6 mouse cellular contexts compared by ENCODE assay signal in genomic region chr17:27380911-27381459, GRCm38 (mm10).
DNase-seq lines count a peak whose midpoint lies in the region; ATAC-seq and TF ChIP-seq lines count a peak whose summit lies in the region.
"Not testable (repeated sequence)": the region's sequence is repeated elsewhere in the genome, so short reads cannot be mapped to it uniquely, and the experiment has no call there.

No protein-coding gene starts in this region.

- not testable (repeated sequence) for H3K9ac ChIP-seq in intestine, embryonic 15.5 days; kidney, postnatal 0 days (ENCODE audit: low read depth, low read length); lung, embryonic 14.5 days

- 50% methylated on average over 9 of the region's 9 CpGs for WGBS in intestine, embryonic 15.5 days
- 41% methylated on average over 9 of the region's 9 CpGs for WGBS in kidney, postnatal 0 days
- 48% methylated on average over 9 of the region's 9 CpGs for WGBS in lung, embryonic 14.5 days

- H3K27ac ChIP-seq in intestine, embryonic 15.5 days; kidney, postnatal 0 days; lung, embryonic 14.5 days (ENCODE audit: low read depth): not testable (repeated sequence)

- not testable (repeated sequence) for H3K36me3 ChIP-seq in intestine, embryonic 15.5 days; kidney, postnatal 0 days (ENCODE audit: insufficient read depth, low read length); lung, embryonic 14.5 days (ENCODE audit: insufficient read depth)

- ATAC-seq in intestine, embryonic 15.5 days, result peak; percentile 74
- ATAC-seq in kidney, postnatal 0 days (replicated peaks; ENCODE audit: low FRiP score, low read depth), result peak; percentile 78
- not testable (repeated sequence) for ATAC-seq in lung, embryonic 14.5 days (ENCODE audit: insufficient read depth)

- TF ChIP-seq CTCF in kidney, postnatal 0 days (IDR thresholded peaks at IDR 0.05; ENCODE audit: low read depth); lung, embryonic 14.5 days (IDR thresholded peaks at IDR 0.05; ENCODE audit: low read depth): not testable (repeated sequence)

- not testable (repeated sequence) for H3K9me3 ChIP-seq in intestine, embryonic 15.5 days; kidney, postnatal 0 days (replicated peaks; ENCODE audit: low read length); lung, embryonic 14.5 days (ENCODE audit: low read depth, low read length)

- not testable (repeated sequence) for H3K4me1 ChIP-seq in intestine, embryonic 15.5 days (replicated peaks); kidney, postnatal 0 days (replicated peaks; ENCODE audit: insufficient read depth, low read length); lung, embryonic 14.5 days (ENCODE audit: insufficient read depth)

- not testable (repeated sequence) for H3K27me3 ChIP-seq in intestine, embryonic 15.5 days (replicated peaks); kidney, postnatal 0 days (ENCODE audit: insufficient read depth, low read length); lung, embryonic 14.5 days (ENCODE audit: insufficient read depth, low read length)

- DNase-seq in ES-CJ7 (ENCODE audit: low read depth, low spot score), result peak; percentile 40
- DNase-seq in kidney, adult 9 months, result peak; percentile 24
- not testable (repeated sequence) for DNase-seq in kidney, postnatal 0 days (ENCODE audit: low spot score)
- DNase-seq in kidney, postnatal 25 days, result peak; percentile 11 to 64
- DNase-seq in lung, embryonic 14.5 days, result peak; percentile 11

- H3K4me2 ChIP-seq in intestine, embryonic 15.5 days (replicated peaks); kidney, postnatal 0 days (ENCODE audit: low read length); lung, embryonic 14.5 days: not testable (repeated sequence)

- not testable (repeated sequence) for H3K4me3 ChIP-seq in intestine, embryonic 15.5 days (replicated peaks); kidney, postnatal 0 days (replicated peaks; ENCODE audit: low read depth, low read length); lung, embryonic 14.5 days (ENCODE audit: low read depth, low read length)
